Mouse (Mus musculus): ENCODE measurements around the gene Hist1h2bf. TPM values are rescaled to one million over a fixed set of nuclear protein-coding genes. Genes with fewer than 3 reads are reported as not detected.

Gene Hist1h2bf
- polyA plus RNA-seq, 1 experiment = 4.5 TPM

DNA sequence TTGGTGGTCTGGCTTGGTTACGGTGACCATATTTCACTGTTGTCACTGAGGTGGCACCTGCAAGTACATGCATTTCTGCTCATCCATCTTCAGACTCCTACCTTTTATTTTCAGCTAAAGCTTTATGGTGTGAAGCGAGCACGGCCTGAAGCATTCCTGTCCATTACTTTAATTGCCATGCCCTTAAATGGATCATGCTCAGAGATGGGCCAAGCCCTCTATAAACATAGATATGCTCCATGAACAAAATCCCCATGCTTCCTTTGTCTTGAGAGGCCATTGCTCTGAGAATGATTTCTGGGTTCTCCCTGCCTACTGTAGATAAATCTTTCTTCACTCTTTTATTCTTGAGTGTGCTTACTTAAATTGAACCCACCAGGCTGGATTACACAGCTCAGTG, 30.5 kb upstream of the Hist1h2bf start:
- Histone ChIP-seq H3K4me3 (ENCODE audit: insufficient read depth, poor library complexity, severe bottlenecking) (no peak overlapping the region), H3ac (ENCODE audit: control insufficient read depth, insufficient read length, low read depth) (no peak overlapping the region), H3K36me3 (ENCODE audit: control insufficient read depth, insufficient read depth) (no peaks in the 10 kb centered on the region), H3K27me3 (ENCODE audit: control insufficient read depth, insufficient read depth, insufficient read length) (no peaks in the 10 kb centered on the region), H3K79me2 (ENCODE audit: control insufficient read depth, insufficient read depth) (no peaks in the 10 kb centered on the region), H3K79me3 (ENCODE audit: low read depth) (no peaks in the 10 kb centered on the region)
- TF ChIP-seq MAX (IDR thresholded peaks at IDR 0.05) (no peak), CTCF (IDR thresholded peaks at IDR 0.05; ENCODE audit: control insufficient read depth, insufficient read depth, insufficient read length) (no peak), FOSL1 (IDR thresholded peaks at IDR 0.05; ENCODE audit: insufficient read depth, low read length, poor library complexity, severe bottlenecking) (no peak), MYOD1 (IDR thresholded peaks at IDR 0.05; ENCODE audit: control insufficient read depth, insufficient read length, low read depth) (no peak), MYOG (IDR thresholded peaks at IDR 0.05; ENCODE audit: control insufficient read depth, extremely low read depth, insufficient read length) (no peak), CEBPB (IDR thresholded peaks at IDR 0.05; ENCODE audit: low read depth) (no peak), USF1 (IDR thresholded peaks at IDR 0.05; ENCODE audit: low read depth) (no peak)

- Histone ChIP-seq H3K27me3 (ENCODE audit: control insufficient read depth, insufficient read depth, insufficient read length) (no peaks in the 10 kb centered on the region), H3K79me3 (ENCODE audit: low read depth) (no peaks in the 10 kb centered on the region), H3K36me3 (ENCODE audit: control insufficient read depth, insufficient read depth) (no peaks in the 10 kb centered on the region), H3ac (ENCODE audit: control insufficient read depth, insufficient read length, low read depth) (no peak overlapping the region), H3K79me2 (ENCODE audit: control insufficient read depth, insufficient read depth) (no peaks in the 10 kb centered on the region), H3K4me3 (ENCODE audit: insufficient read depth, poor library complexity, severe bottlenecking) (no peak overlapping the region)
- no peak for TF ChIP-seq MAX (IDR thresholded peaks at IDR 0.05)
- no peak for TF ChIP-seq MYOD1 (IDR thresholded peaks at IDR 0.05; ENCODE audit: control insufficient read depth, insufficient read length, low read depth)
- no peak for TF ChIP-seq CEBPB (IDR thresholded peaks at IDR 0.05; ENCODE audit: low read depth)
- no peak for TF ChIP-seq USF1 (IDR thresholded peaks at IDR 0.05; ENCODE audit: low read depth)
- no peak for TF ChIP-seq CTCF (IDR thresholded peaks at IDR 0.05; ENCODE audit: control insufficient read depth, insufficient read depth, insufficient read length)
- TF ChIP-seq MYOG (IDR thresholded peaks at IDR 0.05; ENCODE audit: control insufficient read depth, extremely low read depth, insufficient read length) = no peak
- no peak for TF ChIP-seq FOSL1 (IDR thresholded peaks at IDR 0.05; ENCODE audit: insufficient read depth, low read length, poor library complexity, severe bottlenecking)
These were observed 29.2 kb upstream of the Hist1h2bf start for GRCm38 (mm10) chr13:23603182-23603699.

DNA sequence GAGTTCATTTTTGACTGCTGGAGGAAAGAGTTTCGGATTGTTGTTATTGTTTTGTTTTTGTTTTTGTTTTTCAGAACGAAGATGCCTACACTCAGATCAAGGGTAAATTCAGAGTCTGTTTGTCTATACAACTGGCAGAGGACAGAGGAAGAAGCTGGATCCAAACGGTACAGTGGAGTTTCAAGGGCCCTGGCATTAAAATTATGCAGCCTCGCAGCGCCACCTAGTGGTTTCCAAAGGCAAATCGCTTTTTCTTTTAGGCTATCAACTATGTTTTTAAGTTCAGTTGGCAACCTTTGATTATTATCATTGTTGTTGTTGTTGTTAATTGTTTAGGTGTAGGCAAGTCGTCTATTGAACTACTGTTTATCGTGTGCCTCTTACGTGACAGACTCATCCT, 24.0 kb upstream of the Hist1h2bf start:
- Histone ChIP-seq H3K36me3 (ENCODE audit: control insufficient read depth, insufficient read depth) (no peaks in the 10 kb centered on the region), H3K27me3 (ENCODE audit: control insufficient read depth, insufficient read depth, insufficient read length) (no peaks in the 10 kb centered on the region), H3K4me3 (ENCODE audit: insufficient read depth, poor library complexity, severe bottlenecking) (no peak overlapping the region), H3K79me2 (ENCODE audit: control insufficient read depth, insufficient read depth) (no peaks in the 10 kb centered on the region), H3ac (ENCODE audit: control insufficient read depth, insufficient read length, low read depth) (no peak overlapping the region), H3K79me3 (ENCODE audit: low read depth) (no peaks in the 10 kb centered on the region)
- TF ChIP-seq CEBPB (IDR thresholded peaks at IDR 0.05; ENCODE audit: low read depth) (no peak), CTCF (IDR thresholded peaks at IDR 0.05; ENCODE audit: control insufficient read depth, insufficient read depth, insufficient read length) (peak; percentile 17)

GRCm38 (mm10) chr13:23595622-23596372, 21.8 kb upstream of the Hist1h2bf start:
- no peak overlapping the region for H3ac ChIP-seq (ENCODE audit: control insufficient read depth, insufficient read length, low read depth)
- no peaks in the 10 kb centered on the region for H3K27me3 ChIP-seq (ENCODE audit: control insufficient read depth, insufficient read depth, insufficient read length)
- H3K79me3 ChIP-seq (ENCODE audit: low read depth) = no peaks in the 10 kb centered on the region
- H3K79me2 ChIP-seq (ENCODE audit: control insufficient read depth, insufficient read depth) = no peaks in the 10 kb centered on the region
- no peak for TF ChIP-seq MAX (IDR thresholded peaks at IDR 0.05)
- TF ChIP-seq FOSL1 (IDR thresholded peaks at IDR 0.05; ENCODE audit: insufficient read depth, low read length, poor library complexity, severe bottlenecking) = no peak
- no peak for TF ChIP-seq USF1 (IDR thresholded peaks at IDR 0.05; ENCODE audit: low read depth)
- no peak for TF ChIP-seq MYOG (IDR thresholded peaks at IDR 0.05; ENCODE audit: control insufficient read depth, extremely low read depth, insufficient read length)
- no peak for TF ChIP-seq CEBPB (IDR thresholded peaks at IDR 0.05; ENCODE audit: low read depth)
- H3K4me3 ChIP-seq (ENCODE audit: insufficient read depth, poor library complexity, severe bottlenecking) = no peak overlapping the region
- no peaks in the 10 kb centered on the region for H3K36me3 ChIP-seq (ENCODE audit: control insufficient read depth, insufficient read depth)

- no peaks in the 10 kb centered on the region for H3K36me3 ChIP-seq (ENCODE audit: control insufficient read depth, insufficient read depth)
- H3K79me2 ChIP-seq (ENCODE audit: control insufficient read depth, insufficient read depth) = no peaks in the 10 kb centered on the region
- no peak overlapping the region for H3ac ChIP-seq (ENCODE audit: control insufficient read depth, insufficient read length, low read depth)
- no peaks in the 10 kb centered on the region for H3K27me3 ChIP-seq (ENCODE audit: control insufficient read depth, insufficient read depth, insufficient read length)
- no peak overlapping the region for H3K4me3 ChIP-seq (ENCODE audit: insufficient read depth, poor library complexity, severe bottlenecking)
- H3K79me3 ChIP-seq (ENCODE audit: low read depth) = no peaks in the 10 kb centered on the region
- TF ChIP-seq MYOG (IDR thresholded peaks at IDR 0.05; ENCODE audit: control insufficient read depth, extremely low read depth, insufficient read length) = no peak
- TF ChIP-seq MYOD1 (IDR thresholded peaks at IDR 0.05; ENCODE audit: control insufficient read depth, insufficient read length, low read depth) = no peak
- no peak for TF ChIP-seq CTCF (IDR thresholded peaks at IDR 0.05; ENCODE audit: control insufficient read depth, insufficient read depth, insufficient read length)
- TF ChIP-seq CEBPB (IDR thresholded peaks at IDR 0.05; ENCODE audit: low read depth) = no peak
- TF ChIP-seq USF1 (IDR thresholded peaks at IDR 0.05; ENCODE audit: low read depth) = no peak
- no peak for TF ChIP-seq MAX (IDR thresholded peaks at IDR 0.05)
- no peak for TF ChIP-seq FOSL1 (IDR thresholded peaks at IDR 0.05; ENCODE audit: insufficient read depth, low read length, poor library complexity, severe bottlenecking)
These were observed 21.2 kb upstream of the Hist1h2bf start for GRCm38 (mm10) chr13:23595185-23595584.
